Mouse (Mus musculus) ovary, adult 10 weeks (tissue): ENCODE measurements around the gene Skap2. TPM values are rescaled to one million over a fixed set of nuclear protein-coding genes. Genes with fewer than 3 reads are reported as not detected.

Experiments used
- polyA plus RNA-seq: library from polyadenylated mRNA; stranded (reverse); fragments of 350-450 nt; fragmentation: Illumina TruSeq; extraction: RNeasy Lipid Tissue Mini Kit (QIAGEN cat#74804); gene quantifications from one replicate; pipeline ENCODE4 v1.2.3, GENCODE M21; 2014

The Skap2 gene
- polyA plus RNA-seq, result 43.6 TPM

GRCm38 (mm10) chr6:52012409-52013244 is at the start of gene Skap2:
Gene Skap2, minus strand, starts transcription at chr6:52012549.

Other genes starting within 250 kb of the Skap2 start
- gene Hoxa1, start 145.8 kb upstream of the Skap2 start, polyA plus RNA-seq, result 0.37 TPM
- gene Hoxa2, start 152.3 kb upstream of the Skap2 start, polyA plus RNA-seq, result 1.5 TPM
- not detected for gene 5730596B20Rik, start 164.9 kb upstream of the Skap2 start, polyA plus RNA-seq
- gene Hoxa4, start 179.2 kb upstream of the Skap2 start, polyA plus RNA-seq, result 1.1 TPM
- gene Hoxa5, start 192.0 kb upstream of the Skap2 start, polyA plus RNA-seq, result 7.3 TPM
- not detected for gene Hoxa6, start 196.2 kb upstream of the Skap2 start, polyA plus RNA-seq
- 7.4 TPM for gene Hoxa3, start 200.8 kb upstream of the Skap2 start, polyA plus RNA-seq
- gene Gm28308, start 200.8 kb upstream of the Skap2 start, polyA plus RNA-seq, result not detected
- 6.8 TPM for gene Hoxa7, start 209.3 kb upstream of the Skap2 start, polyA plus RNA-seq
- gene Hoxa9, start 218.5 kb upstream of the Skap2 start, polyA plus RNA-seq, result 3.3 TPM
- gene Hoxa10, start 228.3 kb upstream of the Skap2 start, polyA plus RNA-seq, result 3.1 TPM
- gene Hoxa11, start 233.3 kb upstream of the Skap2 start, polyA plus RNA-seq, result 0.34 TPM
- 0.37 TPM for gene Hoxa13, start 248.3 kb upstream of the Skap2 start, polyA plus RNA-seq